Mouse (Mus musculus) C2C12 (cell line): ENCODE results near the gene Asf1b.

Experiments
- CEBPB ChIP-seq: IDR thresholded peaks from one replicate; pipeline ENCODE4 v1.6.1; 2011; ENCODE audit warnings: low read depth, mild to moderate bottlenecking, control low read depth, moderate library complexity
- CTCF ChIP-seq: IDR thresholded peaks from one replicate; pipeline ENCODE4 v1.5.1; 2011; ENCODE audit not compliant: control insufficient read depth, insufficient read depth, insufficient read length
- FOSL1 ChIP-seq: IDR thresholded peaks from one replicate; pipeline ENCODE4 v1.8.0; 2011; ENCODE audit warnings: mild to moderate bottlenecking, low read length; ENCODE audit not compliant: poor library complexity, insufficient read depth, severe bottlenecking
- MAX ChIP-seq: IDR thresholded peaks from one replicate; pipeline ENCODE4 v1.6.1; 2011; ENCODE audit warnings: mild to moderate bottlenecking, control low read depth
- MYOD1 ChIP-seq: IDR thresholded peaks from one replicate; pipeline ENCODE4 v1.6.1; 2011; ENCODE audit warnings: low read depth; ENCODE audit not compliant: control insufficient read depth, insufficient read length
- MYOG ChIP-seq: IDR thresholded peaks from one replicate; pipeline ENCODE4 v1.6.1; 2011; ENCODE audit not compliant: control insufficient read depth, insufficient read length; ENCODE audit errors: extremely low read depth
- USF1 ChIP-seq: IDR thresholded peaks from one replicate; pipeline ENCODE4 v1.6.1; 2011; ENCODE audit warnings: low read depth, mild to moderate bottlenecking, control low read depth, moderate library complexity

DNA sequence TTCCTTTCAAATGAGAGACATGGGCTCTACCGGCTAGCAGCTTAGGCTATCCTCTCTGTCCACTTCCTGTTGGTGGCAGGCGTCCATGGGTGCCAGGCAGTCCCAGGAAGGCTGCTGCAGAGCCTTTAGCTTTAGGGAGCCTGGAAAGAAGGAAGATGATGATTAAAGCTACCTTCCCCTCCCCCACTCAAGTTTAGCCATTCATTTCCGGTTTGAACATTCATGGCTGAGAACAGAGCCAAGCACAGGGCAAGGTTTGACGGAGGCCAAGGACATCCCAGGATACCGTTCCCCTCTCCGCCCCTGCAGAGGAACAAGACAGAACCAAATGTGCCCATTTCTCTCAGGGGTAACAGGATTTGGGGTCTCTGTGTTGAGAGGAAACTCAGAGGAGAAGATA, 22.3 kb downstream of the Asf1b start:
- TF ChIP-seq CEBPB, result no peak
- TF ChIP-seq MYOD1, result no peak
- TF ChIP-seq CTCF, result no peak
- TF ChIP-seq MYOG, result no peak
- TF ChIP-seq MAX, result no peak
- TF ChIP-seq USF1, result no peak
- no peak for TF ChIP-seq FOSL1
